Mouse (Mus musculus) forebrain, embryonic 10.5 days (tissue): ENCODE measurements around the gene Mpped2. TPM values are rescaled to one million over a fixed set of nuclear protein-coding genes. Genes with fewer than 3 reads are reported as not detected.

Experiments used
- DNase-seq: peaks from one replicate; pipeline ENCODE4 v3.0.0-alpha.2; 2017; ENCODE audit warnings: low spot score; ENCODE audit errors: extremely low spot score
- H3K27ac ChIP-seq: fragments of 300-500 bp; sonication (generic); 2 replicates; pipeline ENCODE4 v1.5.1; 2016; ENCODE audit warnings: mild to moderate bottlenecking
- H3K27me3 ChIP-seq: fragments of 300-500 bp; sonication (generic); 2 replicates; pipeline ENCODE4 v1.6.1; 2016; ENCODE audit warnings: mild to moderate bottlenecking; ENCODE audit not compliant: poor library complexity, severe bottlenecking
- H3K36me3 ChIP-seq: fragments of 300-500 bp; sonication (generic); replicated peaks from 2 replicates; pipeline ENCODE4 v1.6.1; 2016; ENCODE audit warnings: mild to moderate bottlenecking, moderate library complexity
- H3K4me1 ChIP-seq: fragments of 300-500 bp; sonication (generic); 2 replicates; pipeline ENCODE4 v1.6.1; 2016
- H3K4me3 ChIP-seq: fragments of 300-500 bp; sonication (generic); 2 replicates; pipeline ENCODE4 v1.5.1; 2016; ENCODE audit warnings: mild to moderate bottlenecking, moderate library complexity
- H3K9me3 ChIP-seq: fragments of 300-500 bp; sonication (generic); 2 replicates; pipeline ENCODE4 v1.6.1; 2016; ENCODE audit warnings: mild to moderate bottlenecking, moderate library complexity
- WGBS: fragments of 180-500 bp; shearing (Covaris S2); methylation state at CpG from one replicate; pipeline ENCODE4 v1.1.7; 2016; 5-methylcytosine and 5-hydroxymethylcytosine counted together
- polyA plus RNA-seq: library from polyadenylated mRNA; unstranded; fragments of >200 nt; fragmentation: Nextera tagmentation; extraction: Ambion mirVana; gene quantifications from 2 replicates; pipeline ENCODE4 v1.2.1, GENCODE M21; 2016

Mpped2 gene
- polyA plus RNA-seq, 1 experiment from 2014 or later = 48.8 TPM

DNA sequence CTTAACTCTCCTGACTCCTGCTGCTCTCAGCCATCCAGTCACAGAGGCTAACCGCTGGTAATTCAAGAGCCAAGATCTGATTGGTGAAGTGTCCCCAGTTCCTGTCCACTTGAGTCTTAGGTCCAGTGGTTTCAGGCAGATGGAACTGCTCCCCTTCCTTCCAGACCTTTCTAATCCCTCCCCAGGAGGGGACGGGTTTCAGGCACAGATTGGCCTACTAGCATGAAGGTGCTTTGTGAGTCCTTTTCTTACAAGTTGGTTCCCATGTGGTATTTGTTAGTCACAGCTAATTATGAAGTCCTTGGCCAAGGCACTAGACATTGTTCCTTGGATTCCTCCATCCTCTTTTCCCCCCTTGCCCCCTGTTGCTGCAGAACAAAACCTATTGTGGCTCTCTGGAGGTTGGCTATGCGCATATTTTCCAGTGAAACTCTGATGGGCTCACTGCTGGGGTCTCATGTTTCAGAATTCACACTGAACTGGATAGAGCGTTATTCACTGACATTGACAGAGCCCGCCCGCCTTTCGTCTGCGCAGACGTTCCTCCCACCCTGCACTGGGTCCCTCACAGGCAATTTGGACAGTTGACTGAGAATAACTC lies 163.4 kb downstream of the Mpped2 start:
- H3K9me3 ChIP-seq = no peaks in the 10 kb centered on the region
- H3K27me3 ChIP-seq = 0 out of 2 replicates have a peak, but pooled peaks cover 6% of the 10 kb centered on the region
- H3K27ac ChIP-seq = peak overlapping the region; percentile 81
- DNase-seq = peak; percentile 60
- peaks cover 70% of the 10 kb centered on the region for H3K4me1 ChIP-seq
- 0 out of 2 replicates have a peak, but pooled peaks cover 3% of the 10 kb centered on the region for H3K36me3 ChIP-seq
- 27% methylated on average over 9 of the region's 9 CpGs for WGBS
- no peak overlapping the region; the same call in 1 of the 2 replicates for H3K4me3 ChIP-seq

GRCm38 (mm10) chr2:106857258-106857657 lies 164.2 kb downstream of the Mpped2 start:
- peaks cover 74% of the 10 kb centered on the region for H3K4me1 ChIP-seq

DNA sequence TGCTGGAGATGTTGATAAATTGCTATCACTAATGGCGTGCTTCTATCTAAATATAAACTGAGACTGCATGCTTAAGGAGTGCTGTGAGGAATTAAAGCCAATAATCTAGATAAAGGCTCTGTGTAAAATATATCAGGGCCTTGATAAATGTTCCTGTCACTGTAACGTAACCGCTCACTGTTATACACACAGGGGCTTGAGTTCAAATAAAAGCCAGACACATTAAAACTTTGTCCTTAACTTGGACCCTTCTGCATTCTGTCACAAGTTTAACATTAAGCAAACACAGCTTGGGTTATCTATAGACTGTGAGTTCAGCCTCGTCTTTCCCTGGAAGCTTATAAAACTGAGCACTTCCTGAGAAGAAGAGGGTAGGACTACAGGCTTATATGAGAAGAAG lies 164.6 kb downstream of the Mpped2 start:
- no peaks in the 10 kb centered on the region for H3K9me3 ChIP-seq
- H3K27ac ChIP-seq = peak overlapping the region; percentile 62; the same call in 1 of the 2 replicates
- WGBS = 90% methylated on average over 4 of the region's 4 CpGs
- H3K4me3 ChIP-seq = no peak overlapping the region
- H3K4me1 ChIP-seq = peaks cover 77% of the 10 kb centered on the region
- no peaks in the 10 kb centered on the region for H3K36me3 ChIP-seq
- H3K27me3 ChIP-seq = 0 out of 2 replicates have a peak, but pooled peaks cover 6% of the 10 kb centered on the region
- DNase-seq = no peak

More at GRCm38 (mm10) chr2:106857258-106857657, 164.2 kb downstream of the Mpped2 start:
- H3K27ac ChIP-seq = peak overlapping the region; percentile 81
- 0 out of 2 replicates have a peak, but pooled peaks cover 6% of the 10 kb centered on the region for H3K27me3 ChIP-seq
- no peaks in the 10 kb centered on the region for H3K36me3 ChIP-seq
- no peaks in the 10 kb centered on the region for H3K9me3 ChIP-seq
- WGBS = 93% methylated on average over 4 of the region's 4 CpGs
- no peak overlapping the region for H3K4me3 ChIP-seq
- DNase-seq = no peak

DNA sequence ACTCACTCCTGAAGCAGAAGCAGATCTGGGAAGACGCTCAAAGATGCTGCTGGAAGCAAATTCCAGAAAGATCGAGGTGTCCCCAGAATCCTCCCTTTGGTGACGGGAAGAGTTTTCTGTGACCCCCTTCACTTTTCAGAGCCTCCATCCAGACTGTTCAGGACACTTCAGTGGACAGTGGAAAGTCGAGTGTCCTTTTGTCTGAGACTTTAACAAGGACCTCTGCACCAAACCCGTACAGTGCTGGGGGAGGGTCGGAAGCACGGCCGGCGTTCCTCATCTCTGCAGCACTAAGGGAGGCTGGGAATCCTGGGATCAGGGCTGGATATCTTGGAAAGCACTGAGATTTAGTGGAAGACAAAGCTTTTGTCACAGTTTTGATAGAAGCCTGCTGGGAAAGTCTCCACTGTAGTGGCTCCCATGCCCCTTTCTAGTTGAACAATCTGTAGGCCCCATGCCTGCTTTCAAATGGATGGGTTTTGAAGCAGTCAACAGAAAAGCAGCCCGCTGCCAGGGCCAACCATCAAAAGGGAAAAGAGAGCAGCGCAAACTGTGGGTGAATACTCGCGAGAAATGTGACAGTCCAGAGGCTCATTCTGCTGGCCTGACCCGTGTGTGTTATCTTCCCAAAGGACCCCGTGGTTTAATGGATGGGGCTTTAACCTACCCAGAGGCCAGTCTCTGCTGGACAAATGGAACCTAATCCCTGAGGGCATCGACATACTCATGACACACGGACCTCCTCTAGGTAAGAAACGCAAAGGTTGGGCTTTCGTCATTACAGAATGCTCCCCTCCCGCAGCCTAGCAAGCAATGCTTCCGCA lies 168.0 kb downstream of the Mpped2 start:
- Histone ChIP-seq H3K4me3 (no peak overlapping the region), H3K9me3 (no peaks in the 10 kb centered on the region), H3K27me3 (no peaks in the 10 kb centered on the region), H3K27ac (peak overlapping the region; percentile 65), H3K4me1 (peaks cover 62% of the 10 kb centered on the region), H3K36me3 (no peaks in the 10 kb centered on the region)
- 80% methylated on average over 21 of the region's 21 CpGs for WGBS
- DNase-seq = no peak

GRCm38 (mm10) chr2:106863050-106863653 lies 170.1 kb downstream of the Mpped2 start:
- Histone ChIP-seq H3K4me3 (no peak overlapping the region), H3K4me1 (peaks cover 50% of the 10 kb centered on the region), H3K9me3 (no peaks in the 10 kb centered on the region), H3K36me3 (peaks cover 4% of the 10 kb centered on the region; the same call in 1 of the 2 replicates), H3K27ac (no peak overlapping the region), H3K27me3 (no peaks in the 10 kb centered on the region)
- WGBS = 70% methylated on average over 11 of the region's 11 CpGs
- no peak for DNase-seq

GRCm38 (mm10) chr2:106865148-106865786 lies 172.2 kb downstream of the Mpped2 start:
- 86% methylated on average over 7 of the region's 7 CpGs for WGBS
- Histone ChIP-seq H3K27me3 (no peaks in the 10 kb centered on the region), H3K27ac (peak overlapping the region; percentile 44; the same call in 1 of the 2 replicates), H3K36me3 (peaks cover 13% of the 10 kb centered on the region), H3K4me1 (peaks cover 43% of the 10 kb centered on the region), H3K9me3 (no peaks in the 10 kb centered on the region), H3K4me3 (no peak overlapping the region)
- DNase-seq = no peak

DNA sequence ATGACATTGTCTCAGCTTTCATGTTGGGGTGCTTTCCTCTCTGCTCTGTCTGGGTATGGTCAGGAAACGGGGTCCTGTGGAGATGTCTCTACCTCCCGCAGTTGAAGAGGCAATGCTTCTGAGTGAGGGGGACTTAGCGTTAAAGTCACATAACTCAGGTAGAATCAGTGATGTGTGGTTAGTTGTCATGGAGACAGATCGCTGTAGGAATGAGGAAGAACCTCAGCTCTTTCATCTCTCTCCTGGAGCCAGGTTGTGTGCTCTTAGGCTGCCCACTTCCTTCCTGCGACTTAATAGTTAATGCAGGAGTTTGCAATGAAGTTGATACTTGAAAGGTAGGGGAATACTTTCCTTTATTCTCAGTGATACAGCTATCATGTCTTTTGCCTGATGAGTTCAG lies 173.2 kb downstream of the Mpped2 start:
- 62% methylated on average over 5 of the region's 5 CpGs for WGBS
- no peak for DNase-seq
- H3K4me3 ChIP-seq = no peak overlapping the region
- no peak overlapping the region for H3K27ac ChIP-seq
- peaks cover 16% of the 10 kb centered on the region for H3K36me3 ChIP-seq
- H3K4me1 ChIP-seq = peaks cover 33% of the 10 kb centered on the region
- no peaks in the 10 kb centered on the region for H3K27me3 ChIP-seq
- no peaks in the 10 kb centered on the region for H3K9me3 ChIP-seq

DNA sequence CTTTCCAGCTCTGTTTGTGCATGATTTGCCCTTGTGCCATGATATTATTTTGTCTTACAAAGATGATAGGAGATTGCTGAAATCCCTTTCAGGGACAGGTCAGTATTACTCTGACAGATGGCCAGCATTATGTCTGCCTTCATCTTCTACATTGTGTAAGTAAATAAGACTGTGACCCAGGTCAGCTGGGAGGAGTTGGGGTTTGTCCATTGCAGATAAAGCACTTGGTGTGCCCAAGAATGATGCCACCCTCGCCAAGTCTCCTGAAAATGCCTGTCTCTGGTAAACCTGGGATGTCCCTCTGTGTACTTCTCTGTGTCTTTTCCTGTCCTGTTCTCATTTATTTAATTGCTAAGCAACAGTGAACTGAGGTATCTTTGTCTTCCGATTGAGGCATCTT lies 177.8 kb downstream of the Mpped2 start:
- peaks cover 18% of the 10 kb centered on the region for H3K36me3 ChIP-seq
- no peak for DNase-seq
- 84% methylated on average over 2 of the region's 2 CpGs for WGBS
- H3K9me3 ChIP-seq = no peaks in the 10 kb centered on the region
- H3K27me3 ChIP-seq = no peaks in the 10 kb centered on the region
- H3K4me3 ChIP-seq = no peak overlapping the region
- H3K4me1 ChIP-seq = peaks cover 10% of the 10 kb centered on the region
- no peak overlapping the region for H3K27ac ChIP-seq

GRCm38 (mm10) chr2:106873166-106873565 lies 180.1 kb downstream of the Mpped2 start:
- H3K27me3 ChIP-seq = no peaks in the 10 kb centered on the region
- 88% methylated on average over 9 of the region's 9 CpGs for WGBS
- peaks cover 14% of the 10 kb centered on the region for H3K36me3 ChIP-seq
- DNase-seq = no peak
- no peak overlapping the region for H3K4me3 ChIP-seq
- H3K27ac ChIP-seq = no peak overlapping the region
- no peaks in the 10 kb centered on the region for H3K9me3 ChIP-seq
- H3K4me1 ChIP-seq = no peaks in the 10 kb centered on the region

- WGBS = 88% methylated on average over 8 of the region's 8 CpGs
- Histone ChIP-seq H3K9me3 (no peaks in the 10 kb centered on the region), H3K4me1 (no peaks in the 10 kb centered on the region), H3K27ac (no peak overlapping the region), H3K27me3 (no peaks in the 10 kb centered on the region), H3K4me3 (no peak overlapping the region), H3K36me3 (no peaks in the 10 kb centered on the region)
- no peak for DNase-seq
These were observed 190.3 kb downstream of the Mpped2 start for GRCm38 (mm10) chr2:106883390-106883789.

DNA sequence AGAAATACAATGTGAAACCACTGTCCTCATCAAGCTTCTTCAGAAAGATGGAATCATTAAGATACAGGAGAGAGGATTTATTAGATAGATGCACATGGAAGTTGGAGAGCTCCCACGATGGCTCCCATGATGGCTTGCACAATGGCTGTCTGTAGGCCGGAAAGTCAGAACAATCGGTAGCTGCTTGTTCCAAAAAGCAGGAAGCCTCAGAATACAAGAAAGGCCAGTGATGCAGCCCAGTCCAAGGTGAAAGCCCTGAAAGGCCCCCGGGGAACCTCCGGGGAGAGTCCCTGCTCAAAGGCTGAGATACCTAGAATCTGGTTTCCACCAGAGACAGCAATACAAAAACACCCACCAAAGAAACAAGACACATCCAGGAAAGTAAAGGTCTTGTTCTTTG lies 195.1 kb downstream of the Mpped2 start:
- no peak for DNase-seq
- Histone ChIP-seq H3K9me3 (no peaks in the 10 kb centered on the region), H3K27ac (no peak overlapping the region), H3K4me3 (no peak overlapping the region), H3K36me3 (no peaks in the 10 kb centered on the region), H3K4me1 (peaks cover 13% of the 10 kb centered on the region), H3K27me3 (no peaks in the 10 kb centered on the region)
- WGBS = 95% methylated on average over 5 of the region's 5 CpGs

- Histone ChIP-seq H3K27me3 (no peaks in the 10 kb centered on the region), H3K4me1 (peaks cover 13% of the 10 kb centered on the region), H3K4me3 (no peak overlapping the region), H3K9me3 (no peaks in the 10 kb centered on the region), H3K27ac (no peak overlapping the region), H3K36me3 (no peaks in the 10 kb centered on the region)
- no peak for DNase-seq
- WGBS = 38% methylated on average over 3 of the region's 3 CpGs
These were observed 196.4 kb downstream of the Mpped2 start for GRCm38 (mm10) chr2:106889297-106890000.
